Mouse (Mus musculus) CH12.LX (cell line): ENCODE measurements at regions not wholly inside any gene's neighbourhood (a gene's known extent, or its start where the extent isn't known, plus 50 kb on each side); places are given as distances from the start of the nearest gene placed in this dataset.
A peak's percentile ranks its signal among the peaks of the same experiment; 100 is the strongest.

Experiments used
- DNase-seq: peaks from one replicate; pipeline ENCODE4 v3.0.0-alpha.2; 2013; ENCODE audit errors: extremely low read depth
- H3K27ac ChIP-seq: 2 replicates; pipeline ENCODE4 v1.5.1; 2012; ENCODE audit warnings: low read depth, mild to moderate bottlenecking, control low read depth, moderate library complexity; ENCODE audit not compliant: insufficient read depth
- H3K27me3 ChIP-seq: replicated peaks from 2 replicates; pipeline ENCODE3; 2012; ENCODE audit warnings: inconsistent platforms
- H3K36me3 ChIP-seq, 2 experiments: replicated peaks in 1 of 2; 2 replicates each; pipeline versions ENCODE3 to v1.6.1; 2012; ENCODE audit warnings: inconsistent platforms in 1 of 2, low read length in 1 of 2, mild to moderate bottlenecking in 1 of 2, mixed read lengths in 1 of 2, moderate library complexity in 1 of 2; ENCODE audit not compliant: control insufficient read depth in 1 of 2, insufficient read depth in 1 of 2
- H3K4me1 ChIP-seq, 2 experiments: 2 replicates each; pipeline ENCODE4 v1.6.1; 2012; ENCODE audit warnings: inconsistent platforms in 1 of 2, moderate library complexity in 1 of 2; ENCODE audit not compliant: insufficient read depth in 2 of 2, control insufficient read depth in 1 of 2
- H3K4me2 ChIP-seq: 2 replicates; pipeline ENCODE4 v1.6.1; 2012; ENCODE audit warnings: low read depth, mild to moderate bottlenecking, control low read depth; ENCODE audit not compliant: poor library complexity, insufficient read depth, severe bottlenecking
- H3K4me3 ChIP-seq, 3 experiments: fragments of 150-350 bp in 1 of 3; sonication (generic) in 1 of 3; replicated peaks in 1 of 3; 2 replicates each; pipeline versions ENCODE3 to v1.5.1; 2011 to 2012; ENCODE audit warnings: low read depth in 2 of 3, low read length in 2 of 3, mild to moderate bottlenecking in 2 of 3, moderate library complexity in 2 of 3, control low read depth in 1 of 3, improper control_type of control experiment in 1 of 3, inconsistent platforms in 1 of 3, mixed read lengths in 1 of 3; ENCODE audit not compliant: poor library complexity in 1 of 3
- H3K79me2 ChIP-seq: replicated peaks from 2 replicates; pipeline ENCODE4 v1.6.1; 2012; ENCODE audit warnings: mild to moderate bottlenecking, moderate library complexity; ENCODE audit not compliant: control insufficient read depth, poor library complexity, insufficient read depth, severe bottlenecking; ENCODE audit errors: extremely low read depth
- H3K9ac ChIP-seq: 2 replicates; pipeline ENCODE4 v1.6.1; 2012; ENCODE audit warnings: low read depth, mild to moderate bottlenecking, control low read depth, moderate library complexity; ENCODE audit not compliant: insufficient read depth
- H3K9me3 ChIP-seq: replicated peaks from 2 replicates; pipeline ENCODE3; 2012; ENCODE audit warnings: low read length, inconsistent platforms, mixed read lengths
- CHD2 ChIP-seq: IDR thresholded peaks from 2 replicates; pipeline ENCODE4 v1.6.1; 2011; ENCODE audit warnings: low read length, improper control_type of control experiment
- CTCF ChIP-seq, 2 experiments: IDR thresholded peaks in 1 of 2; conservative IDR thresholded peaks in 1 of 2; 2 replicates each; pipeline ENCODE4 v1.5.1; 2011 to 2012; ENCODE audit warnings: low read depth in 2 of 2, low read length in 2 of 2, improper control_type of control experiment in 1 of 2, inconsistent platforms in 1 of 2, mild to moderate bottlenecking in 1 of 2, moderate library complexity in 1 of 2
- E2F4 ChIP-seq: IDR thresholded peaks from 2 replicates; pipeline ENCODE4 v1.6.1; 2011; ENCODE audit warnings: low read depth, low read length, improper control_type of control experiment; ENCODE audit not compliant: insufficient replicate concordance
- ELF1 ChIP-seq: IDR thresholded peaks from 2 replicates; pipeline ENCODE4 v1.6.1; 2014; ENCODE audit warnings: low read depth, mild to moderate bottlenecking, inconsistent platforms, low read length, improper control_type of control experiment
- EP300 ChIP-seq: IDR thresholded peaks from 2 replicates; pipeline ENCODE4 v1.6.1; 2011; ENCODE audit warnings: low read length, improper control_type of control experiment
- GABPA ChIP-seq: IDR thresholded peaks from 2 replicates; pipeline ENCODE4 v1.6.1; 2012; ENCODE audit warnings: low read depth, low read length, improper control_type of control experiment, inconsistent platforms; ENCODE audit not compliant: insufficient replicate concordance
- JUND ChIP-seq: conservative IDR thresholded peaks from 2 replicates; pipeline ENCODE4 v1.6.1; 2011; ENCODE audit warnings: low read depth, low read length, improper control_type of control experiment
- MAFK ChIP-seq: IDR thresholded peaks from 2 replicates; pipeline ENCODE4 v1.6.1; 2011; ENCODE audit warnings: low read length, improper control_type of control experiment; ENCODE audit not compliant: insufficient replicate concordance
- MAZ ChIP-seq: IDR thresholded peaks from 2 replicates; pipeline ENCODE4 v1.6.1; 2012; ENCODE audit warnings: low read depth, mild to moderate bottlenecking, inconsistent platforms, low read length, improper control_type of control experiment, moderate library complexity
- MEF2A ChIP-seq: IDR thresholded peaks from 2 replicates; pipeline ENCODE4 v1.6.1; 2014; ENCODE audit warnings: low read depth, mild to moderate bottlenecking, inconsistent platforms, low read length, improper control_type of control experiment, borderline replicate concordance
- MYC ChIP-seq: IDR thresholded peaks from 2 replicates; pipeline ENCODE4 v1.6.1; 2011; ENCODE audit warnings: low read depth, mild to moderate bottlenecking, improper control_type of control experiment, low read length
- NRF1 ChIP-seq: IDR thresholded peaks from 2 replicates; pipeline ENCODE4 v1.6.1; 2014; ENCODE audit warnings: low read depth, mild to moderate bottlenecking, inconsistent platforms, low read length, improper control_type of control experiment, moderate library complexity
- PAX5 ChIP-seq: IDR thresholded peaks from 2 replicates; pipeline ENCODE4 v1.6.1; 2012; ENCODE audit warnings: low read length, inconsistent platforms, mixed read lengths
- POLR2A ChIP-seq: IDR thresholded peaks from 2 replicates; pipeline ENCODE4 v1.6.1; 2011; ENCODE audit warnings: low read depth, mild to moderate bottlenecking, improper control_type of control experiment, low read length
- RAD21 ChIP-seq: IDR thresholded peaks from 2 replicates; pipeline ENCODE4 v1.6.1; 2011; ENCODE audit warnings: low read depth, mild to moderate bottlenecking, low read length, improper control_type of control experiment, moderate library complexity
- RCOR1 ChIP-seq: conservative IDR thresholded peaks from 2 replicates; pipeline ENCODE4 v1.6.1; 2012; ENCODE audit warnings: low read depth, mild to moderate bottlenecking, inconsistent platforms, low read length, improper control_type of control experiment
- SIN3A ChIP-seq: IDR thresholded peaks from 2 replicates; pipeline ENCODE4 v1.6.1; 2012; ENCODE audit warnings: low read length, improper control_type of control experiment, inconsistent platforms
- SMC3 ChIP-seq: IDR thresholded peaks from 2 replicates; pipeline ENCODE4 v1.6.1; 2011; ENCODE audit warnings: low read depth, low read length, improper control_type of control experiment
- UBTF ChIP-seq: IDR thresholded peaks from 2 replicates; pipeline ENCODE4 v1.6.1; 2012; ENCODE audit warnings: low read depth, mild to moderate bottlenecking, inconsistent platforms, low read length, improper control_type of control experiment, moderate library complexity
- USF2 ChIP-seq: conservative IDR thresholded peaks from 2 replicates; pipeline ENCODE4 v1.6.1; 2011; ENCODE audit warnings: low read depth, low read length, improper control_type of control experiment
- dilution Hi-C: fragments of 300-500 bp; cut with MboI; formaldehyde crosslinking; loops from 2 replicates; pipeline ENCODE4 v1.14.3; 2020; ENCODE audit warnings: low sequenced_read_pairs; ENCODE audit not compliant: extremely low pct_unique_long_range_greater_than_20kb, extremely low pct_ligation_motif_present
- in situ Hi-C: fragments of 300-500 bp; cut with MboI; formaldehyde crosslinking; loops from 3 replicates; pipeline ENCODE4 v1.14.3; 2019; ENCODE audit warnings: low sequenced_read_pairs, low pct_ligation_motif_present, low pct_unique_long_range_greater_than_20kb, mixed read lengths

GRCm38 (mm10) chr1:157745611-157746010 is 239.1 kb downstream of the Sec16b start:
- peak; percentile 59 for DNase-seq
- peaks cover 1% of the 10 kb centered on the region for H3K27me3 ChIP-seq
- dilution Hi-C loops (no loop called here), in situ Hi-C loops (loop anchor here (25.0 kb wide), 1 partner anchor 917 kb away; no protein-coding TSS in a partner anchor)
- H3K4me2 ChIP-seq, result no peak overlapping the region
- H3K36me3 ChIP-seq, result no peaks in the 10 kb centered on the region
- no peaks in the 10 kb centered on the region for H3K79me2 ChIP-seq
- H3K4me1 ChIP-seq, result no peaks in the 10 kb centered on the region
- TF ChIP-seq GABPA (no peak), NRF1 (no peak), SIN3A (no peak), UBTF (no peak), CTCF (conservative IDR thresholded peaks at IDR 0.05 in 1 of 2, IDR thresholded peaks at IDR 0.05 in 1 of 2; ENCODE audit: low read depth in 2 of 2, low read length in 2 of 2) (peak; percentile 66 to 73), ELF1 (no peak), CHD2 (no peak), POLR2A (no peak), USF2 (no peak), SMC3 (peak; percentile 47), MAZ (no peak), EP300 (no peak), MYC (no peak), RAD21 (peak; percentile 72)
- TF ChIP-seq, all 38 proteins: peak for 3
- H3K9me3 ChIP-seq, result peaks cover 2% of the 10 kb centered on the region
- no peak overlapping the region for H3K9ac ChIP-seq
- no peak overlapping the region for H3K27ac ChIP-seq
- H3K4me3 ChIP-seq, result no peak overlapping the region

- Histone ChIP-seq H3K4me1 (no peaks in the 10 kb centered on the region), H3K27me3 (no peaks in the 10 kb centered on the region), H3K4me2 (no peak overlapping the region), H3K27ac (no peak overlapping the region), H3K36me3 (no peaks in the 10 kb centered on the region), H3K4me3 (no peak overlapping the region), H3K9me3 (no peaks in the 10 kb centered on the region)
- in situ Hi-C loops (no loop called here), dilution Hi-C loops (no loop called here)
- DNase-seq, result no peak
- no peak for TF ChIP-seq POLR2A
- TF ChIP-seq MEF2A, result no peak
- TF ChIP-seq SIN3A, result no peak
- TF ChIP-seq JUND, result no peak
- TF ChIP-seq GABPA, result no peak
- no peak for TF ChIP-seq SMC3
- TF ChIP-seq USF2, result no peak
- no peak for TF ChIP-seq MAFK
- no peak for TF ChIP-seq RCOR1
- no peak for TF ChIP-seq E2F4
- no peak for TF ChIP-seq MAZ
- TF ChIP-seq PAX5, result no peak
- no peak for TF ChIP-seq ELF1
- TF ChIP-seq, all 38 proteins: peak for 0
- Histone ChIP-seq H3K9ac (no peak overlapping the region), H3K79me2 (no peaks in the 10 kb centered on the region)
Measured at GRCm38 (mm10) chr1:157755015-157755649, 248.6 kb downstream of the Sec16b start.
